Mouse (Mus musculus) neural tube, embryonic 14.5 days (tissue): ENCODE results near the gene Kcna1. TPM values are rescaled to one million over a fixed set of nuclear protein-coding genes. Genes with fewer than 3 reads are reported as not detected.

Experiments used
- ATAC-seq: fragments of 200-750 bp; cut with Nextera tagmentation; 2 replicates; pipeline ENCODE4 v1.8.0; 2017; ENCODE audit warnings: low read depth, mild to moderate bottlenecking, moderate TSS enrichment, moderate library complexity
- H3K27ac ChIP-seq: fragments of 300-500 bp; sonication (generic); 2 replicates; pipeline ENCODE4 v1.5.1; 2014; ENCODE audit warnings: low read depth, mild to moderate bottlenecking, control low read depth, low read length, moderate library complexity, mixed read lengths
- H3K27me3 ChIP-seq: fragments of 300-500 bp; sonication (generic); 2 replicates; pipeline ENCODE4 v1.6.1; 2014; ENCODE audit warnings: low read length; ENCODE audit not compliant: control insufficient read depth, insufficient read depth
- H3K36me3 ChIP-seq: fragments of 300-500 bp; sonication (generic); 2 replicates; pipeline ENCODE4 v1.6.1; 2014; ENCODE audit warnings: low read length, mixed read lengths; ENCODE audit not compliant: control insufficient read depth, insufficient read depth
- H3K4me1 ChIP-seq: fragments of 300-500 bp; sonication (generic); 2 replicates; pipeline ENCODE4 v1.6.1; 2014; ENCODE audit warnings: low read length; ENCODE audit not compliant: control insufficient read depth, insufficient read depth
- H3K4me2 ChIP-seq: fragments of 300-500 bp; sonication (generic); 2 replicates; pipeline ENCODE4 v1.6.1; 2014; ENCODE audit warnings: mild to moderate bottlenecking, low read depth, low read length, control low read depth
- H3K4me3 ChIP-seq: fragments of 300-500 bp; sonication (generic); 2 replicates; pipeline ENCODE4 v1.5.1; 2014; ENCODE audit warnings: low read depth, low read length, control low read depth, mixed read lengths
- H3K9ac ChIP-seq: fragments of 300-500 bp; sonication (generic); replicated peaks from 2 replicates; pipeline ENCODE4 v1.6.1; 2014; ENCODE audit warnings: low read depth, mild to moderate bottlenecking, control low read depth, low read length, mixed read lengths
- H3K9me3 ChIP-seq: fragments of 300-500 bp; sonication (generic); 2 replicates; pipeline ENCODE4 v1.6.1; 2016; ENCODE audit warnings: low read length; ENCODE audit not compliant: control insufficient read depth
- WGBS: fragments of 180-500 bp; shearing (Covaris S2); extraction: QIAGEN DNeasy Blood & Tissue Kit; methylation state at CpG from one replicate; pipeline ENCODE4 v1.1.7; 2014; 5-methylcytosine and 5-hydroxymethylcytosine counted together
- polyA plus RNA-seq: library from polyadenylated mRNA; unstranded; fragments of >200 nt; fragmentation: Nextera tagmentation; extraction: Ambion mirVana; gene quantifications from 2 replicates; pipeline ENCODE4 v1.2.1, GENCODE M21; 2014

The Kcna1 gene
- polyA plus RNA-seq, 1 experiment from 2014 or later = 3.1 TPM

GRCm38 (mm10) chr6:126609193-126609947 lies 36.8 kb downstream of the Kcna1 start:
- no peak overlapping the region for H3K4me3 ChIP-seq
- 65% methylated on average over 17 of the region's 17 CpGs for WGBS
- H3K4me1 ChIP-seq = no peaks in the 10 kb centered on the region
- H3K27me3 ChIP-seq = no peaks in the 10 kb centered on the region
- no peaks in the 10 kb centered on the region for H3K36me3 ChIP-seq
- no peaks in the 10 kb centered on the region for H3K9me3 ChIP-seq
- no peak overlapping the region for H3K4me2 ChIP-seq
- no peak overlapping the region for H3K9ac ChIP-seq
- no peak overlapping the region for H3K27ac ChIP-seq
- no peak for ATAC-seq

GRCm38 (mm10) chr6:126601843-126602326 lies 44.3 kb downstream of the Kcna1 start:
- Histone ChIP-seq H3K4me2 (no peak overlapping the region), H3K36me3 (no peaks in the 10 kb centered on the region), H3K4me3 (no peak overlapping the region), H3K9me3 (no peaks in the 10 kb centered on the region), H3K27ac (peak overlapping the region; percentile 10; the same call in 1 of the 2 replicates), H3K27me3 (no peaks in the 10 kb centered on the region), H3K9ac (no peak overlapping the region), H3K4me1 (no peaks in the 10 kb centered on the region)
- peak; percentile 61; the same call in 1 of the 2 replicates for ATAC-seq
- WGBS = 72% methylated on average over 13 of the region's 13 CpGs

GRCm38 (mm10) chr6:126599201-126599995 lies 46.8 kb downstream of the Kcna1 start:
- Histone ChIP-seq H3K36me3 (no peaks in the 10 kb centered on the region), H3K9me3 (no peaks in the 10 kb centered on the region), H3K9ac (no peak overlapping the region), H3K27me3 (no peaks in the 10 kb centered on the region), H3K4me2 (no peak overlapping the region), H3K4me3 (no peak overlapping the region), H3K27ac (no peak overlapping the region), H3K4me1 (no peaks in the 10 kb centered on the region)
- no peak for ATAC-seq
- WGBS = 88% methylated on average over 3 of the region's 3 CpGs

- H3K27me3 ChIP-seq = no peaks in the 10 kb centered on the region
- no peaks in the 10 kb centered on the region for H3K36me3 ChIP-seq
- H3K4me1 ChIP-seq = no peaks in the 10 kb centered on the region
- 91% methylated on average over 4 of the region's 4 CpGs for WGBS
- H3K27ac ChIP-seq = no peak overlapping the region
- H3K4me2 ChIP-seq = no peak overlapping the region
- H3K9ac ChIP-seq = no peak overlapping the region
- no peak for ATAC-seq
- no peaks in the 10 kb centered on the region for H3K9me3 ChIP-seq
- no peak overlapping the region for H3K4me3 ChIP-seq
Observed at GRCm38 (mm10) chr6:126597741-126598140, 48.4 kb downstream of the Kcna1 start.

GRCm38 (mm10) chr6:126595805-126596629 lies 50.2 kb downstream of the Kcna1 start:
- H3K4me1 ChIP-seq = no peaks in the 10 kb centered on the region
- ATAC-seq = no peak
- H3K9me3 ChIP-seq = no peaks in the 10 kb centered on the region
- no peak overlapping the region for H3K9ac ChIP-seq
- H3K27ac ChIP-seq = no peak overlapping the region
- H3K4me3 ChIP-seq = no peak overlapping the region
- H3K27me3 ChIP-seq = no peaks in the 10 kb centered on the region
- H3K36me3 ChIP-seq = no peaks in the 10 kb centered on the region
- no peak overlapping the region for H3K4me2 ChIP-seq
- WGBS = 81% methylated on average over 18 of the region's 18 CpGs

GRCm38 (mm10) chr6:126595130-126595529 lies 51.1 kb downstream of the Kcna1 start:
- 51% methylated on average over 5 of the region's 5 CpGs for WGBS

GRCm38 (mm10) chr6:126594365-126594764 lies 51.8 kb downstream of the Kcna1 start:
- whole genome bisulfite sequencing = 68% methylated on average over 8 of the region's 8 CpGs
- Histone ChIP-seq H3K9me3 (no peaks in the 10 kb centered on the region), H3K27me3 (no peaks in the 10 kb centered on the region), H3K4me2 (no peak overlapping the region), H3K9ac (no peak overlapping the region), H3K36me3 (no peaks in the 10 kb centered on the region), H3K27ac (no peak overlapping the region), H3K4me3 (no peak overlapping the region), H3K4me1 (no peaks in the 10 kb centered on the region)
- no peak for ATAC-seq

More at GRCm38 (mm10) chr6:126595130-126595529, 51.1 kb downstream of the Kcna1 start:
- Histone ChIP-seq H3K27ac (no peak overlapping the region), H3K4me3 (no peak overlapping the region), H3K36me3 (no peaks in the 10 kb centered on the region), H3K4me1 (no peaks in the 10 kb centered on the region), H3K27me3 (no peaks in the 10 kb centered on the region), H3K9ac (no peak overlapping the region), H3K4me2 (no peak overlapping the region), H3K9me3 (no peaks in the 10 kb centered on the region)
- no peak for ATAC-seq

GRCm38 (mm10) chr6:126593336-126593735 lies 52.8 kb downstream of the Kcna1 start:
- H3K27me3 ChIP-seq = no peaks in the 10 kb centered on the region
- H3K27ac ChIP-seq = no peak overlapping the region
- H3K9ac ChIP-seq = no peak overlapping the region
- no peak for ATAC-seq
- no peaks in the 10 kb centered on the region for H3K36me3 ChIP-seq
- WGBS = 88% methylated on average over 4 of the region's 4 CpGs
- H3K4me3 ChIP-seq = no peak overlapping the region
- H3K9me3 ChIP-seq = no peaks in the 10 kb centered on the region
- no peaks in the 10 kb centered on the region for H3K4me1 ChIP-seq
- H3K4me2 ChIP-seq = no peak overlapping the region
